Mouse (Mus musculus) kidney, embryonic 15.5 days (tissue): Measurements from ENCODE around the gene Ahcyl2. TPM values are rescaled to one million over a fixed set of nuclear protein-coding genes. Genes with fewer than 3 reads are reported as not detected.

Experiments
- ATAC-seq: fragments of 200-750 bp; cut with Nextera tagmentation; replicated peaks from 2 replicates; pipeline ENCODE4 v1.8.0; 2017; ENCODE audit warnings: moderate TSS enrichment; ENCODE audit not compliant: low FRiP score
- H3K27ac ChIP-seq: fragments of 300-500 bp; sonication (generic); 2 replicates; pipeline ENCODE4 v1.5.1; 2015; ENCODE audit warnings: mild to moderate bottlenecking, inconsistent platforms
- H3K27me3 ChIP-seq: fragments of 300-500 bp; sonication (generic); 2 replicates; pipeline ENCODE4 v1.6.1; 2015; ENCODE audit warnings: inconsistent platforms
- H3K36me3 ChIP-seq: fragments of 300-500 bp; sonication (generic); 2 replicates; pipeline ENCODE4 v1.6.1; 2015; ENCODE audit warnings: inconsistent platforms
- H3K4me1 ChIP-seq: fragments of 300-500 bp; sonication (generic); 2 replicates; pipeline ENCODE4 v1.6.1; 2015; ENCODE audit warnings: inconsistent platforms
- H3K4me2 ChIP-seq: fragments of 300-500 bp; sonication (generic); 2 replicates; pipeline ENCODE4 v1.6.1; 2015; ENCODE audit warnings: moderate library complexity, mild to moderate bottlenecking, inconsistent platforms
- H3K4me3 ChIP-seq: fragments of 300-500 bp; sonication (generic); replicated peaks from 2 replicates; pipeline ENCODE4 v1.5.1; 2015; ENCODE audit warnings: mild to moderate bottlenecking, inconsistent platforms
- H3K9ac ChIP-seq: fragments of 300-500 bp; sonication (generic); 2 replicates; pipeline ENCODE4 v1.6.1; 2015; ENCODE audit warnings: mild to moderate bottlenecking, inconsistent platforms
- H3K9me3 ChIP-seq: fragments of 300-500 bp; sonication (generic); replicated peaks from 2 replicates; pipeline ENCODE4 v1.6.1; 2016; ENCODE audit warnings: inconsistent platforms
- WGBS: fragments of 180-500 bp; shearing (Covaris S2); methylation state at CpG from one replicate; pipeline ENCODE4 v1.1.7; 2015; ENCODE audit warnings: mixed read lengths; 5-methylcytosine and 5-hydroxymethylcytosine counted together
- polyA plus RNA-seq: library from polyadenylated mRNA; unstranded; fragments of >200 nt; fragmentation: Nextera tagmentation; extraction: Ambion mirVana; gene quantifications from 2 replicates; pipeline ENCODE4 v1.2.1, GENCODE M21; 2015

Ahcyl2 gene
- polyA plus RNA-seq, 1 experiment from 2014 or later: 16.1 TPM

GRCm38 (mm10) chr6:29925594-29926219, 157.9 kb downstream of the Ahcyl2 start:
- WGBS: 58% methylated on average over 6 of the region's 6 CpGs
- no peaks in the 10 kb centered on the region for H3K4me1 ChIP-seq
- H3K36me3 ChIP-seq: no peaks in the 10 kb centered on the region
- no peak overlapping the region for H3K4me2 ChIP-seq
- no peak for ATAC-seq
- no peak overlapping the region for H3K9ac ChIP-seq
- H3K27me3 ChIP-seq: peaks cover 4% of the 10 kb centered on the region; the same call in 1 of the 2 replicates
- H3K4me3 ChIP-seq: no peak overlapping the region
- no peak overlapping the region for H3K27ac ChIP-seq
- H3K9me3 ChIP-seq: no peaks in the 10 kb centered on the region

GRCm38 (mm10) chr6:29930087-29930486, 162.3 kb downstream of the Ahcyl2 start:
- Histone ChIP-seq H3K4me3 (no peak overlapping the region), H3K27ac (no peak overlapping the region), H3K36me3 (no peaks in the 10 kb centered on the region), H3K9me3 (no peaks in the 10 kb centered on the region), H3K27me3 (no peaks in the 10 kb centered on the region; the same call in 1 of the 2 replicates), H3K4me1 (no peaks in the 10 kb centered on the region), H3K9ac (no peak overlapping the region), H3K4me2 (no peak overlapping the region)
- no peak for ATAC-seq

GRCm38 (mm10) chr6:29930665-29931064, 162.9 kb downstream of the Ahcyl2 start:
- H3K9me3 ChIP-seq: no peaks in the 10 kb centered on the region
- no peak overlapping the region for H3K4me2 ChIP-seq
- H3K27ac ChIP-seq: no peak overlapping the region
- H3K9ac ChIP-seq: no peak overlapping the region
- no peaks in the 10 kb centered on the region; the same call in 1 of the 2 replicates for H3K27me3 ChIP-seq
- no peak overlapping the region for H3K4me3 ChIP-seq
- no peak for ATAC-seq
- WGBS: 74% methylated on average over 6 of the region's 6 CpGs
- no peaks in the 10 kb centered on the region for H3K36me3 ChIP-seq
- H3K4me1 ChIP-seq: no peaks in the 10 kb centered on the region

- Histone ChIP-seq H3K36me3 (no peaks in the 10 kb centered on the region), H3K9ac (no peak overlapping the region), H3K4me2 (no peak overlapping the region), H3K27ac (no peak overlapping the region), H3K27me3 (no peaks in the 10 kb centered on the region; the same call in 1 of the 2 replicates), H3K9me3 (no peaks in the 10 kb centered on the region), H3K4me1 (no peaks in the 10 kb centered on the region), H3K4me3 (no peak overlapping the region)
- no peak for ATAC-seq
- WGBS: 86% methylated on average over 4 of the region's 4 CpGs
Measured at GRCm38 (mm10) chr6:29931181-29931580, 163.4 kb downstream of the Ahcyl2 start.

GRCm38 (mm10) chr6:29935741-29936140, 167.9 kb downstream of the Ahcyl2 start:
- Histone ChIP-seq H3K4me3 (no peak overlapping the region), H3K36me3 (no peaks in the 10 kb centered on the region), H3K4me1 (no peaks in the 10 kb centered on the region), H3K4me2 (no peak overlapping the region), H3K27me3 (no peaks in the 10 kb centered on the region), H3K9me3 (no peaks in the 10 kb centered on the region), H3K27ac (no peak overlapping the region), H3K9ac (no peak overlapping the region)
- ATAC-seq: no peak
- 78% methylated on average over 1 of the region's 1 CpGs for WGBS

GRCm38 (mm10) chr6:29940428-29940827, 172.6 kb downstream of the Ahcyl2 start:
- no peak for ATAC-seq
- H3K36me3 ChIP-seq: no peaks in the 10 kb centered on the region
- 59% methylated on average over 4 of the region's 4 CpGs for WGBS

GRCm38 (mm10) chr6:29941036-29941435, 173.2 kb downstream of the Ahcyl2 start:
- H3K4me2 ChIP-seq: no peak overlapping the region
- no peaks in the 10 kb centered on the region for H3K27me3 ChIP-seq
- no peak overlapping the region for H3K4me3 ChIP-seq
- H3K9ac ChIP-seq: no peak overlapping the region
- ATAC-seq: no peak
- H3K4me1 ChIP-seq: no peaks in the 10 kb centered on the region
- WGBS: 84% methylated on average over 2 of the region's 2 CpGs
- H3K9me3 ChIP-seq: no peaks in the 10 kb centered on the region
- H3K36me3 ChIP-seq: no peaks in the 10 kb centered on the region
- H3K27ac ChIP-seq: no peak overlapping the region

More at GRCm38 (mm10) chr6:29940428-29940827, 172.6 kb downstream of the Ahcyl2 start:
- H3K4me1 ChIP-seq: no peaks in the 10 kb centered on the region
- H3K9ac ChIP-seq: no peak overlapping the region
- H3K4me2 ChIP-seq: no peak overlapping the region
- H3K27ac ChIP-seq: no peak overlapping the region
- H3K27me3 ChIP-seq: no peaks in the 10 kb centered on the region
- no peak overlapping the region for H3K4me3 ChIP-seq
- H3K9me3 ChIP-seq: no peaks in the 10 kb centered on the region

GRCm38 (mm10) chr6:29944465-29944864, 176.7 kb downstream of the Ahcyl2 start:
- Histone ChIP-seq H3K27me3 (no peaks in the 10 kb centered on the region), H3K4me3 (no peak overlapping the region), H3K4me2 (no peak overlapping the region), H3K9me3 (no peaks in the 10 kb centered on the region), H3K4me1 (no peaks in the 10 kb centered on the region), H3K27ac (no peak overlapping the region), H3K36me3 (no peaks in the 10 kb centered on the region), H3K9ac (no peak overlapping the region)
- 64% methylated on average over 1 of the region's 1 CpGs for WGBS
- no peak for ATAC-seq

GRCm38 (mm10) chr6:29946568-29946967, 178.8 kb downstream of the Ahcyl2 start:
- no peaks in the 10 kb centered on the region for H3K4me1 ChIP-seq
- H3K36me3 ChIP-seq: no peaks in the 10 kb centered on the region
- no peak overlapping the region for H3K4me2 ChIP-seq
- ATAC-seq: no peak
- H3K4me3 ChIP-seq: no peak overlapping the region
- no peaks in the 10 kb centered on the region for H3K9me3 ChIP-seq
- no peak overlapping the region for H3K9ac ChIP-seq
- 73% methylated on average over 2 of the region's 2 CpGs for WGBS
- no peaks in the 10 kb centered on the region for H3K27me3 ChIP-seq
- no peak overlapping the region for H3K27ac ChIP-seq

- Histone ChIP-seq H3K27ac (0 out of 2 replicates have a peak overlapping the region, but pooled peaks have one; percentile 18), H3K9ac (no peak overlapping the region), H3K36me3 (no peaks in the 10 kb centered on the region), H3K9me3 (no peaks in the 10 kb centered on the region), H3K4me2 (no peak overlapping the region), H3K4me3 (no peak overlapping the region), H3K4me1 (no peaks in the 10 kb centered on the region), H3K27me3 (no peaks in the 10 kb centered on the region)
- WGBS: 68% methylated on average over 6 of the region's 6 CpGs
- no peak for ATAC-seq
Measured at GRCm38 (mm10) chr6:29947823-29948222, 180.0 kb downstream of the Ahcyl2 start.

- H3K9ac ChIP-seq: no peak overlapping the region
- H3K27me3 ChIP-seq: no peaks in the 10 kb centered on the region
- no peak overlapping the region for H3K27ac ChIP-seq
- 84% methylated on average over 4 of the region's 4 CpGs for WGBS
- no peaks in the 10 kb centered on the region for H3K4me1 ChIP-seq
- no peaks in the 10 kb centered on the region for H3K9me3 ChIP-seq
- H3K4me3 ChIP-seq: no peak overlapping the region
- H3K4me2 ChIP-seq: no peak overlapping the region
- H3K36me3 ChIP-seq: no peaks in the 10 kb centered on the region
- no peak for ATAC-seq
Measured at GRCm38 (mm10) chr6:29956749-29957148, 188.9 kb downstream of the Ahcyl2 start.

- H3K4me1 ChIP-seq: no peaks in the 10 kb centered on the region
- no peaks in the 10 kb centered on the region for H3K27me3 ChIP-seq
- no peak overlapping the region for H3K27ac ChIP-seq
- H3K4me3 ChIP-seq: no peak overlapping the region
- no peaks in the 10 kb centered on the region for H3K36me3 ChIP-seq
- WGBS: 86% methylated on average over 3 of the region's 3 CpGs
- no peaks in the 10 kb centered on the region for H3K9me3 ChIP-seq
- no peak overlapping the region for H3K9ac ChIP-seq
- no peak overlapping the region for H3K4me2 ChIP-seq
- no peak for ATAC-seq
Measured at GRCm38 (mm10) chr6:29958669-29959068, 190.9 kb downstream of the Ahcyl2 start.

GRCm38 (mm10) chr6:29961081-29961480, 193.3 kb downstream of the Ahcyl2 start:
- H3K9ac ChIP-seq: no peak overlapping the region

More at GRCm38 (mm10) chr6:29961081-29961480, 193.3 kb downstream of the Ahcyl2 start:
- no peak overlapping the region for H3K4me2 ChIP-seq
- H3K27me3 ChIP-seq: no peaks in the 10 kb centered on the region
- H3K4me1 ChIP-seq: no peaks in the 10 kb centered on the region
- ATAC-seq: no peak
- H3K27ac ChIP-seq: no peak overlapping the region
- no peaks in the 10 kb centered on the region for H3K9me3 ChIP-seq
- WGBS: 89% methylated on average over 6 of the region's 6 CpGs
- H3K4me3 ChIP-seq: no peak overlapping the region
- H3K36me3 ChIP-seq: no peaks in the 10 kb centered on the region
